Mouse (Mus musculus): ENCODE measurements around the gene Dpyd.
A peak's percentile ranks its signal among the peaks of the same experiment; 100 is the strongest.

The Dpyd gene

DNA sequence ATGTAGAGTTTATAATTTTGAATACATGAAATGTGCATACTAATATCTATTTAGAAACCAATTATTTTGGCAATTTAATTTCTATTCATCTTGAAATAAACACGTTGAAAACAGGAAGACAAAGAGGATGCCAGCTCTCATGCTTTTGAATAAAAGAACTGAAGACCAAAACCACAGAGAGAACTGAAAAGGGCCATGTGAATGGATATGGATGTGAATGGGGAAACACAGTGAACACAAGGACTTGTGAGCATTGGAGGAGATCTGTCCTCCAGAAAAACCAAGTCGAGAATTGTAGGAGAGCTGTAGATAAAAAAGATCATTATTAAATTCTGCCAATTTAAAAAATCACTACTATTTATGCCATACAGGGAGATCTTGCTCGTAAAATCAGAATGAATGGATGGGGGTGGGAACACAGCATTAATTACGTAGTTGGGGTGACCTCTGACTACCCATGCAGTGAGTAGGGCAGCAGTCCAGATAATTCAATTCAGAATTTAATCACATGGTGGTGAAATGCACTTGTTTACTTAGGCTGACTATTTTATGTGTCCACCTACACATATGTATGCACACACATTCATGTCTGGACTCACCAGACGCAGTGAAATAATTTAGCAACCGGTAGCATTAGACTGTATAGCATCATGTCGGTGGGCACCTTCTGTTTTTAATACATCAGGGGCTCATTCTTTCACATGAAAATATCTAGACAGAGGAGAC lies 114.3 kb downstream of the Dpyd start:
- no peak for DNase-seq (ENCODE audit: low read depth, low spot score)

DNA sequence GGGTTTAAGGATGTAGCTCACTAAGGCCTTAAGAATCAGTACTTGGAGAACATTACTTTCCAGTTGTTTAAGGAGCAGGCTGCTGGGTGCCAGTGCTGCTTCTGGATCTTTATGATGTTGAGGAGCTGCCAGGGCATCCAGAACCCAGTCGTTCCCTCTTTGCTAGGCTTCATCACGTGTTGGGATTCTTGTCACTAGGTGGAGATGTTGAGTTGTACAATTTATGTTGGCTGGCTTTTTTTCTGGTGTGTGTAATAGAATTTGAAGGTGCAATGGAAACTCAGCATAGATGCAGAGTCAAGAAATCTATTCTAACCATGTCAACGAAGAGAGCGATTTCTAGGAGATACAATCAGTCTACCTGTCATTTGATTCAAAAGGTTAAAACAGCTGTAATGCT lies 118.9 kb downstream of the Dpyd start:
- DNase-seq (ENCODE audit: low read depth, low spot score), result peak; percentile 17

DNA sequence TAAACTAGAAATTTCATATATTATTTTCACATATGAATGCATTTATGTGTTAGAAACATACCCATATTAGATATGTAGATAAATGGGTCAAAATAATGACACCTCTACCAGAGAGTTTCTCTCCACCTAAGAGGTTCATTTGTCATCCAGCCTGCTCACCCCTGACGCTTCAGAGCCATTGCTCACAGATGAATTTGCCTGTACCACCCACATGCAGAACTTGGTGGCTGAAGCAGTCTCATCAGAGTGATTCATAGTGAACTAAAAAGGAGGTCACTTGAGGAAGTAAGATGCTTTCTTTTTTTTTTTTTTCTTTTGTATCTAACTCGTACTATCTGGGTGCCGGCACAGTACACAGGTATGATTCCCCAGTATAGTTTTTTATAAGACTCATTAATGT lies 188.3 kb downstream of the Dpyd start:
- DNase-seq (ENCODE audit: low read depth, low spot score), result peak; percentile 71

- no peak for DNase-seq (ENCODE audit: low read depth, low spot score)
Observed at GRCm38 (mm10) chr3:118753623-118754022, 191.7 kb downstream of the Dpyd start.

DNA sequence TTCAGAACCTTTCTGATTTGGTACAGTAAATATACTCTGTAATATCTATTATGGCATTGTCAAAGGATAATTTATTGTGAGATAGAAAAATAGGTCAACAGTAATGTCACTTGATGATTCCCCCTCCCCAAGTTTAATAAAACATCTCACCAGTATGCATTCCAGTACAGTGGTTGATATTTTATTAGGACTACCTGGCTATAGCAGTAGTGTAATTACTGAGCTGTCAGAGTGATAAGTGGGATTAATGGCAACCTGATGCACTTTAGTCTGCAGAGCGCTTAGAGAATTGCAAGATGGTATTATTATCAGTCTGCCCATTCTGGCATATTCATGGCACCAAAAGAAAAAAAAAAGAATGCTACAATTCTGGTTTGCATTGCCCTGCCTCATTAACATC lies 194.2 kb downstream of the Dpyd start:
- no peak for DNase-seq (ENCODE audit: low read depth, low spot score)

- no peak for DNase-seq (ENCODE audit: low read depth, low spot score)
Observed at GRCm38 (mm10) chr3:118812885-118813284, 251.0 kb downstream of the Dpyd start.

DNA sequence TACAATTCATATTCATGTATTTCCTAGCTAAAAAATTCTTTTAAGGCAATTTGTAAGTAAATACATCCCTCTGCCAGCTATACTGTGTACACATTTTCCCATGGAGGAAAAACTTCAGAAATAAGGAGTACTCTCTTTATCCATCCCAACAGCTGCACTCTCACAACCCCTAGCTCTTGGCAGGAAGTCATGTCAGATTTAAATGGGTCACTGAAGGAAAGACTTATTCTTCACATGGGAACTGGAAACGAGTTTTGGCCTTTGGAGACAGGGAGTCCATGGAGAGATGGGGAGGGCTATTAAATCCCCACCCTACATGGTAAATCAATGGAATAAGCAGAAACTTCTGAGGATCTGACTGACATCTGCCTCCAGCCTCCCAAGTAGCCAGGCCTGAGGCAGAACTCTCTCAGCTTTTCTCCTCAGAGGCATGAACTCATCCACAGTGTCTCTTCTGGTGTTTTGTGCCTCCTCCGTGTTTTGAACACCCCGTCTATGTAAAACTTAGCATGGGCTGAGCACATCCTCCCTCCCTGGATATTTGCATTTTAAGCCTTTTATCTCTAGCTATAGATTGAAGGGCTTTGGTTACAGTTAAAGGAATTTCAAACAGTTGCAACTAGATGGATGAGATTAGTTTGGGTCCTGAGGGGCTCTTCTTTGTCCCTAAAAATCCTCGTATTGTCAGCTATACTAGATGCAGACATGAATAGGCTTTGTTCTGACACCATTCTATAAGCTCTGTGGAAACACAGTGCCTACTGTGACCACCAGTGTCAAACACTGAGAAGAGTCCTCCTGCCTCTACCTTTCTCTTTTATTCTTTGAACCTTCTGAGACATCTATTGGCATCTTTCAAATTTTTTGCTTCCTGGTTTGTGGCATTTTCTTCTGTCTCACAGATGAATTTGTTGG lies 288.9 kb downstream of the Dpyd start:
- no peak for DNase-seq (ENCODE audit: low read depth, low spot score)

GRCm38 (mm10) chr3:118852711-118853110 lies 290.8 kb downstream of the Dpyd start:
- no peak for DNase-seq (ENCODE audit: low read depth, low spot score)

GRCm38 (mm10) chr3:118855411-118855810 lies 293.5 kb downstream of the Dpyd start:
- no peak for DNase-seq (ENCODE audit: low read depth, low spot score)

GRCm38 (mm10) chr3:118869113-118870107 lies 307.5 kb downstream of the Dpyd start:
- no peak for DNase-seq (ENCODE audit: low read depth, low spot score)

- DNase-seq (ENCODE audit: low read depth, low spot score), result no peak
Observed at GRCm38 (mm10) chr3:118875871-118876270, 313.9 kb downstream of the Dpyd start.

- DNase-seq (ENCODE audit: low read depth, low spot score), result no peak
Observed at GRCm38 (mm10) chr3:118899036-118899435, 337.1 kb downstream of the Dpyd start.

- no peak for DNase-seq (ENCODE audit: low read depth, low spot score)
Observed at GRCm38 (mm10) chr3:118991312-118991711, 429.4 kb downstream of the Dpyd start.

DNA sequence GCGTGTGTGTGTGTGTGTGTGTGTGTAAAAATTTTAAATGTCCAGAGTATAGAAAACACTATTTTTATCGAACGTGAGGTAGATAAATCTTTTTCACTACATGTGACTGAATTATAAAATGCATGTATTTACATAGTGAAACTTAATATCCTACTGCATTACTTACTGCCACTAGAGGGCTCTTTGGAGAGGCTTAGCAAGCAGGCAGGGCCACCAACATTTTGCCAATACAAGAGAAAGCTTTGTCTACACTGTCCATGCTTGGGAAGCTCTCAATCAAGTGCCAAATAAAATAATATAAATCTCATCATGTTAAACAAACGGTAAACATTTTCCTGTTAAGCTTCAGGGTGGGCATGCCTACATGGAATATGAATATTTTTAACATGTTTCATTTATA lies 429.9 kb downstream of the Dpyd start:
- peak; percentile 17 for DNase-seq (ENCODE audit: low read depth, low spot score)

GRCm38 (mm10) chr3:119021255-119021654 lies 459.3 kb downstream of the Dpyd start:
- DNase-seq (ENCODE audit: low read depth, low spot score), result peak; percentile 10

GRCm38 (mm10) chr3:119042611-119043010 lies 480.7 kb downstream of the Dpyd start:
- no peak for DNase-seq (ENCODE audit: low read depth, low spot score)

DNA sequence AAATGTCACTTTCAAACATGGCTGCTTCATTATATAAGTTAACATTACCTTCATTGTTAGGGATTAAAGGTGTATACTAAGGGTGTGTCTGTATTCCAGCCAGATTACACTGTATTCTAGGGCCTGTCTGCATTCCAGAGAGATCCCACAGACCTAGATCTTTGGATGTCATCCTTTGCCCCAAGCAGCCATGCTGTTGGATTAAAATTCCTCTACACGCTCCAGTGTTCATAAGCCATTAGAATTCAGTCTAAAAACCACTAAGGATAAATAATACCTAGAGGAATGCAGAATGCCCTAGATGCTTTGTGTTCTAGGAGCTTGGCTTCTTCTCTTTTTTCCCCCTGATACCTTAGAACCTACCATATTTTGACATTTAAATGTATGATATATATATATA lies 494.2 kb downstream of the Dpyd start:
- DNase-seq (ENCODE audit: low read depth, low spot score), result no peak

GRCm38 (mm10) chr3:119063214-119063613 lies 501.3 kb downstream of the Dpyd start:
- peak; percentile 54 for DNase-seq (ENCODE audit: low read depth, low spot score)

- no peak for DNase-seq (ENCODE audit: low read depth, low spot score)
Observed at GRCm38 (mm10) chr3:119063642-119064041, 501.7 kb downstream of the Dpyd start.

- no peak for DNase-seq (ENCODE audit: low read depth, low spot score)
Observed at GRCm38 (mm10) chr3:119064746-119065145, 502.8 kb downstream of the Dpyd start.

- peak; percentile 75 for DNase-seq (ENCODE audit: low read depth, low spot score)
Observed at GRCm38 (mm10) chr3:119067221-119067620, 505.3 kb downstream of the Dpyd start.

DNA sequence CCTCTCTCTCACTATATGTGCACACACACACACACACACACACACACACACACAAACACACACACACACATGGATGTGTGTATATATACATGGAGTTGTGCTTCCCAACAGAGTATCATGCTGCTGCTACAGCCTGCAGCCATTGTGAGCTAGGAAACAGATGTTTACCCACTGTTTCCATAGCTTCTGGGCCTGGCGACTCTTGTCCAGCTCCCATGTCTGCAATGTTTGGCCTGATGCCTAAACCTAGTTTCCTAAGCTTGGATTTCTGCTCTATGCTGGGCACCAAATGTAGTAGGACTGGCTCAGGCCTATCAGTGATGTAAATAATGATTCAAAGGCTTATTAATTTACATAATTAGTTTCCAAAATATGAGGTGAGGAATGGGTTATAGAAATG lies 524.7 kb downstream of the Dpyd start:
- DNase-seq (ENCODE audit: low read depth, low spot score), result no peak
